Mouse (Mus musculus): ENCODE measurements around the gene Setd1b. TPM values are rescaled to one million over a fixed set of nuclear protein-coding genes. Genes with fewer than 3 reads are reported as not detected.
A peak's percentile ranks its signal among the peaks of the same experiment; 100 is the strongest.

Gene Setd1b
- 5.4 and 8.3 TPM in 2 replicates for polyA plus RNA-seq (2012; ENCODE audit: insufficient read depth, insufficient read length, missing spikeins)

DNA sequence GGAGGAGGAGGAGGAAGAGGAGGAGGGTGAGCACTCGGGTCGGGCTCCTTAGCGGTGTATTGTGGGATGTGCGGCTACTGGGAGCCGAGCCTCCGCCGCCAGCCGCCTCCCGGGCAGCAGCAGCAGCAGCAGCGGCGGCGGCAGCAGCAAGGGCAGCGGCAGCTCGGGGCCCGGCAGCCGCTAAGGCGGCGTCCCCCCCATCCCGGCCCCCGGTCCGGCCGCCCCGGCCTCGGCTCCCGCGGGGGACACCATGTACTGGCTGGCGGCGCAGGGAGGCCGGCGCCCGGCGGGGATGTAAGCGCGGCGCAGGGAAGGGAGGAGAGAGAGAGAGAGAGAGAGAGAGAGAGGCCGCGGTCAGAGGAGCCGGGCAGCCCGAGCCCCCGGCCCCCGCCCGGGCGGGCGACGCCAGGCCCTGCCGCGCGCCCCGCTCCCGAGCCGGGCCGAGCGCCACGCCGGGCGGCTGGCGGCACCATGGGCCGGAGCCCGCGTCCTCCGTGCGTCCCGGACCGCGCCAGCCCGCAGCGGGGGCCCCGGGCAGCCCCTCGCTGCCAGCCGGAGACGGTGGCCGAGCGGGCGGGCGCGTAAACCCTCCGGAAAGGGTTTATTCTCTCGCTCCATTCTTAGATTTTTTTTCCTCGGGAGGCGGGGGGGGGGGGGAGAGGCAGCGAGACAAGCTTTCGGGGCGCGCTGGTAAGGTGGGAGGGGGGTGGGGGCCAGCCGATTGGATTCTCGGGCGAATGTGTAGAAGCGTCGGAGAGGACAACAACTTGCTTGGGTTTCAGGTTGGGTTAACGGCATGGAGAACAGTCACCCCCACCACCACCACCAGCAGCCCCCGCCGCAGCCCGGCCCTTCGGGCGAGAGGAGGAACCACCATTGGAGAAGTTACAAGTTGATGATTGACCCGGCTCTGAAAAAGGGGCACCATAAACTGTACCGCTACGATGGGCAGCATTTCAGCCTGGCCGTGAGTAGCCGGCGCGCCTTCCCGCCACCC lies at the start of gene Setd1b:
Setd1b (plus strand) TSS at position 33 of the 997 bp plus-strand sequence.
- Histone ChIP-seq H3K27ac (replicated peaks; ENCODE audit: low read depth, low read length) (peak within 1 kb of the TSS; percentile 95), H3K4me1 (ENCODE audit: control insufficient read depth, insufficient read depth, insufficient read length, low read length) (peaks cover 4% of the 10 kb centered on the region), H3K4me3 (ENCODE audit: insufficient read depth, low read depth, low read length) (peak within 1 kb of the TSS; percentile 71)

DNA sequence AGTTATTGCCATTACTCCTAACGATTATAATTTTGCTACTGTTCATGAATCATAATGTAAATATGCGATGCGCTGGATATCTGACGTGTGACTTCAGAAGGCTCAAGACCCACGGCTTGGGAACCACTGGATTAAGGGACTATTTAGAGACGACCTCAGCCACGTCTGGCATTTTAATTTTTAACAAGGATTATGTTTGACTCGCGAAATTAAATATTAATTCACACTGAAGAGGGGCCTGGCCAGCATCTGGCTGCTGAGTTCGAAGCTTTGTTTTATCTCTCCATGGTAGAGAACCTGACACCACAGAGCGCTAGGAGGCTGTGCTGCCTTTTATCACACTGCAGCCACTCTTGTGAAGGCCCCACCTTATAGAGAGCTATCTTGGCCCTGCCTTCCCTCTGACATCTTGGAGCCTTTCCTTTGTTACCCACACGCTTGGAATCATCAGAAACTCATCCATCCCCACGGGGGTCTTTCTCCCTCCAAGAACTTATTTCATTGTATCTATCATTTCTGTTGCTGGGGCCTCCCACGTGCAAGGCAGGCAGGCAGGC lies 48.8 kb upstream of the Setd1b start:
- no peak overlapping the region for H3K4me3 ChIP-seq (ENCODE audit: insufficient read depth, low read depth, low read length)
- no peak overlapping the region for H3K27ac ChIP-seq (replicated peaks; ENCODE audit: low read depth, low read length)

GRCm38 (mm10) chr5:123094238-123094991 lies 47.6 kb upstream of the Setd1b start:
- H3K4me3 ChIP-seq (ENCODE audit: insufficient read depth, low read depth, low read length): no peak overlapping the region
- H3K27ac ChIP-seq (replicated peaks; ENCODE audit: low read depth, low read length): no peak overlapping the region
- H3K4me1 ChIP-seq (ENCODE audit: control insufficient read depth, insufficient read depth, insufficient read length, low read length): peaks cover 4% of the 10 kb centered on the region

More for the DNA sequence above, 48.8 kb upstream of the Setd1b start:
- H3K4me1 ChIP-seq (ENCODE audit: control insufficient read depth, insufficient read depth, insufficient read length, low read length): peaks cover 4% of the 10 kb centered on the region

GRCm38 (mm10) chr5:123096299-123096698 lies 45.7 kb upstream of the Setd1b start:
- H3K4me3 ChIP-seq (ENCODE audit: insufficient read depth, low read depth, low read length): no peak overlapping the region
- peaks cover 4% of the 10 kb centered on the region for H3K4me1 ChIP-seq (ENCODE audit: control insufficient read depth, insufficient read depth, insufficient read length, low read length)
- H3K27ac ChIP-seq (replicated peaks; ENCODE audit: low read depth, low read length): no peak overlapping the region

- Histone ChIP-seq H3K27ac (replicated peaks; ENCODE audit: low read depth, low read length) (no peak overlapping the region), H3K4me1 (ENCODE audit: control insufficient read depth, insufficient read depth, insufficient read length, low read length) (peaks cover 9% of the 10 kb centered on the region), H3K4me3 (ENCODE audit: insufficient read depth, low read depth, low read length) (no peak overlapping the region)
These were observed 43.5 kb upstream of the Setd1b start for GRCm38 (mm10) chr5:123098487-123098886.

GRCm38 (mm10) chr5:123102376-123102775 lies 39.6 kb upstream of the Setd1b start:
- H3K27ac ChIP-seq (replicated peaks; ENCODE audit: low read depth, low read length): no peak overlapping the region; the same call in 1 of the 2 replicates
- no peak overlapping the region for H3K4me3 ChIP-seq (ENCODE audit: insufficient read depth, low read depth, low read length)
- peaks cover 11% of the 10 kb centered on the region for H3K4me1 ChIP-seq (ENCODE audit: control insufficient read depth, insufficient read depth, insufficient read length, low read length)

GRCm38 (mm10) chr5:123103556-123103955 lies 38.4 kb upstream of the Setd1b start:
- Histone ChIP-seq H3K27ac (replicated peaks; ENCODE audit: low read depth, low read length) (peak overlapping the region; percentile 82), H3K4me3 (ENCODE audit: insufficient read depth, low read depth, low read length) (no peak overlapping the region), H3K4me1 (ENCODE audit: control insufficient read depth, insufficient read depth, insufficient read length, low read length) (peaks cover 11% of the 10 kb centered on the region)

GRCm38 (mm10) chr5:123104769-123105168 lies 37.2 kb upstream of the Setd1b start:
- Histone ChIP-seq H3K4me1 (ENCODE audit: control insufficient read depth, insufficient read depth, insufficient read length, low read length) (peaks cover 14% of the 10 kb centered on the region), H3K27ac (replicated peaks; ENCODE audit: low read depth, low read length) (peak overlapping the region; percentile 79), H3K4me3 (ENCODE audit: insufficient read depth, low read depth, low read length) (no peak overlapping the region)

DNA sequence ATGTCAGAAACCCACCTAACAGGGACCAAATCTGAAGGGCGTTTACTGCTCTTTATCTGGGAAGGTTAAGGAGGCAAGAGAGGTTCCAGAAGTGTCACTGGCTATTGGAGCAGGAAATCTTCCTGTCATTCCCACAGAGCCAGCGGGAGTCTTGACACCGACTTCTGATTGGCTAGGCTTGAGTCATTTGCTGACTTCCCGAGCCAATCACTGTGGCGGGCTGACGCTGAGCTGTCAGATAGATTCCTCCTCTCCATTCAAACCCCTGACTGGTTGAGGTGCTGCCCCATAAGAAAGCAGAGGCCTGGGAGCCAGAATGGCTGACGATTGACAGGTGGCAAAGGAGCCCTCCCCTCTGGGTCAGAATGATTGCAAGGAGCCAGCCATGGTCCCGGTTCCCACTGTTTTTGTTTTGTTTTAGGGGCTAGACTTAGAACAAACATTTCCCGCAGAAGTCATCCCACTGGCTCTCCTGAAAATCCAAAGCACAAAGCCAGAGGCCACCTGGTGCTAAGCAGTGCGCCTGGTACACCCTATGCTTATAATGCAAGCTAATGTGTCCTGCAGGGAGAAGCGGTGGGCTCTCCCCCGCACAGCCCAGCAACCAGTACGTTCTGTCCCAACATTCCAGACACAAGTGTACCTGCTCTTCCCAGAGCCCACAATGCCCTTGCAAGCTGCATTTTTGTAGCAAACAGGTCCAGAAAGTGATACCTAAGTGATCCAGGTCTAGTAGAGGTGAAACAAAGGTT lies 32.4 kb upstream of the Setd1b start:
- Histone ChIP-seq H3K4me1 (ENCODE audit: control insufficient read depth, insufficient read depth, insufficient read length, low read length) (peaks cover 13% of the 10 kb centered on the region), H3K4me3 (ENCODE audit: insufficient read depth, low read depth, low read length) (no peak overlapping the region), H3K27ac (replicated peaks; ENCODE audit: low read depth, low read length) (peak overlapping the region; percentile 57)

DNA sequence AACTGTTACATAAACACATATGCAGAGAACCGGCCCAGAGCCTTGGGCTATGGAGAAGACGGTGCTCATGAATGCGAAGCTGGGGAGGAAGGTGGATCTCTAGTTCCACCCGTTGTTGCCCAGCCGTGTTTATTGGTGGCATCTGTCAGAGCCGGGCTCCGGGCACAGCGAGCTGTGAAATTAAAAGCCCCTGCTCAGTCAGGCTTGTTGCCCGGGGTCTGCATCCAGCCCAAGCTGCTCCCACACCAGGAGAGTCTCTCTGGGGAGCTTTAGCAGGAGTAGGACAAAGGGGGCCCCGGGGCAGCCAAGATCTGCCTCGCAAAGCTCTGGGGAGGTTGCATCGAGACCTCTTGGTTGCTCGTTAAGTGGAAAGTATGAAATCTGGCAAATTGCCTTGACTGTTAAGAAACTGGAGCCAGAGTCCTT lies 31.7 kb upstream of the Setd1b start:
- Histone ChIP-seq H3K27ac (replicated peaks; ENCODE audit: low read depth, low read length) (peak overlapping the region; percentile 57), H3K4me3 (ENCODE audit: insufficient read depth, low read depth, low read length) (no peak overlapping the region), H3K4me1 (ENCODE audit: control insufficient read depth, insufficient read depth, insufficient read length, low read length) (peaks cover 13% of the 10 kb centered on the region)

DNA sequence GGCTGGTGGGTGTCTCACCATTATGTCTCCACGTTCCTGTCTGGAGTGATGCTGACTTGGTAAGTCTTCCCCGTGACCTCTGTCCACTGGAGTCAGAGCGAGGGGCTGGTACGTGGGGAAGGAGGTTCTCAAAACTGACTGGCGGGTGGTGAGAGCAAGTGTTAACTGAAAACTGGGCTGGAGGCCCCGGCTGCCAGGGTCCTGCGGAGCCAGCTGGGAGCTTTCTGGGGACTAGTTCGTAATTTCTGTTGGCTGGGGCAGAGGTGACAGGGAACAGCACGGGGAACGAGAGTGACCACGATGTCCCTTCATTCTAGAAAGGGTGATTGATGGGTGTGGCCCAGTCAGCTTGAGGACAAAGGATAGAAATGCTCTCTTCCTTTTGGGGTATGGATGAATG lies 27.9 kb upstream of the Setd1b start:
- Histone ChIP-seq H3K4me1 (ENCODE audit: control insufficient read depth, insufficient read depth, insufficient read length, low read length) (peaks cover 13% of the 10 kb centered on the region), H3K4me3 (ENCODE audit: insufficient read depth, low read depth, low read length) (no peak overlapping the region), H3K27ac (replicated peaks; ENCODE audit: low read depth, low read length) (peak overlapping the region; percentile 79)

- Histone ChIP-seq H3K4me1 (ENCODE audit: control insufficient read depth, insufficient read depth, insufficient read length, low read length) (peaks cover 8% of the 10 kb centered on the region), H3K27ac (replicated peaks; ENCODE audit: low read depth, low read length) (no peak overlapping the region), H3K4me3 (ENCODE audit: insufficient read depth, low read depth, low read length) (no peak overlapping the region)
These were observed 27.1 kb upstream of the Setd1b start for GRCm38 (mm10) chr5:123114924-123115323.

GRCm38 (mm10) chr5:123116080-123116479 lies 25.9 kb upstream of the Setd1b start:
- peaks cover 5% of the 10 kb centered on the region for H3K4me1 ChIP-seq (ENCODE audit: control insufficient read depth, insufficient read depth, insufficient read length, low read length)
- H3K27ac ChIP-seq (replicated peaks; ENCODE audit: low read depth, low read length): no peak overlapping the region
- H3K4me3 ChIP-seq (ENCODE audit: insufficient read depth, low read depth, low read length): no peak overlapping the region

- Histone ChIP-seq H3K4me3 (ENCODE audit: insufficient read depth, low read depth, low read length) (no peak overlapping the region), H3K4me1 (ENCODE audit: control insufficient read depth, insufficient read depth, insufficient read length, low read length) (no peaks in the 10 kb centered on the region), H3K27ac (replicated peaks; ENCODE audit: low read depth, low read length) (no peak overlapping the region)
These were observed 24.7 kb upstream of the Setd1b start for GRCm38 (mm10) chr5:123117257-123117656.
